Mouse (Mus musculus) spleen, adult 2 months (tissue): ENCODE results near the gene Lrrtm3. TPM values are rescaled to one million over a fixed set of nuclear protein-coding genes. Genes with fewer than 3 reads are reported as not detected.

Experiments used
- DNase-seq, 2 experiments: peaks; one replicate each; pipeline versions ENCODE4 v3.0.0 to v3.0.0-alpha.2; 2012 to 2021; ENCODE audit warnings: low spot score in 2 of 2, low read depth in 1 of 2
- H3K27ac ChIP-seq: fragments of 200-500 bp; 2 replicates; pipeline ENCODE4 v1.5.1; 2012; ENCODE audit warnings: low read length, inconsistent platforms; ENCODE audit not compliant: insufficient read depth
- H3K27me3 ChIP-seq: fragments of 200-500 bp; 2 replicates; pipeline ENCODE4 v1.6.1; 2012; ENCODE audit warnings: mild to moderate bottlenecking, moderate library complexity, low read length, inconsistent platforms; ENCODE audit not compliant: control insufficient read depth, insufficient read depth
- H3K36me3 ChIP-seq: fragments of 200-500 bp; 2 replicates; pipeline ENCODE4 v1.6.1; 2012; ENCODE audit warnings: mild to moderate bottlenecking, low read length, inconsistent platforms; ENCODE audit not compliant: control insufficient read depth, insufficient read depth
- H3K4me1 ChIP-seq: fragments of 200-500 bp; 2 replicates; pipeline ENCODE4 v1.6.1; 2011; ENCODE audit warnings: inconsistent platforms; ENCODE audit not compliant: control insufficient read depth, insufficient read depth, insufficient read length
- H3K4me3 ChIP-seq: fragments of 200-500 bp; 2 replicates; pipeline ENCODE4 v1.5.1; 2011; ENCODE audit warnings: mild to moderate bottlenecking, inconsistent platforms; ENCODE audit not compliant: insufficient read depth, insufficient read length; ENCODE audit errors: extremely low read depth
- CTCF ChIP-seq: fragments of 200-500 bp; IDR thresholded peaks from 2 replicates; pipeline ENCODE4 v1.5.1; 2011; ENCODE audit warnings: mild to moderate bottlenecking, inconsistent platforms; ENCODE audit not compliant: insufficient read depth, insufficient read length, insufficient replicate concordance; ENCODE audit errors: extremely low read depth
- POLR2A ChIP-seq: fragments of 200-500 bp; IDR thresholded peaks from 2 replicates; pipeline ENCODE4 v1.6.1; 2011; ENCODE audit warnings: low read depth, low read length, inconsistent platforms
- WGBS: fragments of 180-500 bp; shearing (Covaris S2); methylation state at CpG from one replicate; pipeline ENCODE4 v1.1.7; 2018; 5-methylcytosine and 5-hydroxymethylcytosine counted together
- polyA plus RNA-seq: library from polyadenylated mRNA; depleted of rRNA; stranded (reverse); fragments of >200 nt; gene quantifications from 2 replicates; pipeline ENCODE4 v1.2.3, GENCODE M21; 2012; rRNA removed

The Lrrtm3 gene
- not detected in 2 replicates for polyA plus RNA-seq

DNA sequence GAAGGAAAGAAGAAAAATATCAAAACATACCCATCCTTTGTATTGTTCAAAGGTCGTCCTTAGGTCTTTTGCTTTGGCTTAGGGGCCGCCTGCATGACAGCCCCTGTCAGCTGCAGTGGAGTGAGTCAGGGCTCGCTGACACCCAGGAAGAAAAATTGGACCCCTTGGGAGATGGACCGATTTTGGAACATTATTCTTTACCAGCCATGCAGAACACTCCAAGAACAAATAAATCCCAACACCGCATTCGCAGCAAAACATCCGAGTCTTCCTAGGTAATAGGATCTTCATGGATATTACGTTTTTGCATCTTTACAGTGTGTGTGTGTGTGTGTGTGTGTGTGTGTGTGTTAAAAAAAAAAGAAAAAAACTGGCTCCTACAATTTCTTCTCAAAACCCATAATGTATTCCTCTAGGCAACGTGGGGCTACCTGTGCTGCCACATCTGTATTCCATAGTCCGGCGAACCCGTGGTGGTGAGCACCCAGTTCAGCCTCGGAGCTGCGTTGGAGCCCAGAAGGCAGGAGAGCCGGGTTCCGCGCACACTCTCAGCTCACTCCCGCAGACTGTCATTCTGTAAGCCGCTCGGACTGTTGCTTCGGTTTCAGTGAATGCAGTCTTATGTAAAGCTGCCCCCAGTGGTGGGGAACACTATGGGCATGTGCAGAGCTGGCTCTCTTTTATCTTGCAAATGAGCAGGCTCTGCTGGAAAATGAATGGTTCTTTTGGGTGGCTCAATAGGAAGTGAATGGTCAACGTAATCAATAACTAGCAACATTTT is at the start of gene Lrrtm3:
Lrrtm3 (minus strand) TSS at position 598 of the 781 bp plus-strand sequence.
- H3K27ac ChIP-seq = no peak within 1 kb of the TSS
- no peak for DNase-seq
- no peaks in the 10 kb centered on the region for H3K27me3 ChIP-seq
- H3K36me3 ChIP-seq = no peaks in the 10 kb centered on the region
- no peaks in the 10 kb centered on the region for H3K4me1 ChIP-seq
- 9% methylated on average over 22 of the region's 22 CpGs for WGBS
- TF ChIP-seq POLR2A (no peak), CTCF (no peak)
- H3K4me3 ChIP-seq = no peak within 1 kb of the TSS

DNA sequence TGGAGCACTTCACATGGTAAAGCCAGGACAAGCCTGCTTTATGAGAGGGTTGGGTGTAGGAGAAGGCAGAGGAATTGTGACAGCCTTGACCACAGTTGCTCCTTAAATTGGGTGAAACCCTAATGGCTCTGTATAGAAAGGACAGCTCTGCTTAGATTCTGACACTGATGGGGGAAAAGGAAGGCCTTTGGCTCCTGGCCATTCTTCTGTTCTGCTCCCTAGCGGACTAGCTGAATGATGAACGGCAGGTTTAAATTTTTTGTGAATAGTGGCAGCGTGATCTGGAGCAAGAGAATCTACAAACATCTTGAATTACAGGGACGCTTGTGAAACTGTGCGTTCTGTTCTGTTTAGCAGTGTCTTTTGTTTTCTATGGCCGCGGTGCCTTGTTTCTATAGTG is 45.4 kb upstream of the Lrrtm3 start:
- H3K27ac ChIP-seq = no peak overlapping the region
- no peaks in the 10 kb centered on the region for H3K4me1 ChIP-seq
- WGBS = 88% methylated on average over 7 of the region's 7 CpGs
- no peak for DNase-seq
- TF ChIP-seq CTCF (no peak), POLR2A (no peak)
- no peaks in the 10 kb centered on the region for H3K36me3 ChIP-seq
- no peak overlapping the region for H3K4me3 ChIP-seq
- no peaks in the 10 kb centered on the region; the same call in 1 of the 2 replicates for H3K27me3 ChIP-seq

DNA sequence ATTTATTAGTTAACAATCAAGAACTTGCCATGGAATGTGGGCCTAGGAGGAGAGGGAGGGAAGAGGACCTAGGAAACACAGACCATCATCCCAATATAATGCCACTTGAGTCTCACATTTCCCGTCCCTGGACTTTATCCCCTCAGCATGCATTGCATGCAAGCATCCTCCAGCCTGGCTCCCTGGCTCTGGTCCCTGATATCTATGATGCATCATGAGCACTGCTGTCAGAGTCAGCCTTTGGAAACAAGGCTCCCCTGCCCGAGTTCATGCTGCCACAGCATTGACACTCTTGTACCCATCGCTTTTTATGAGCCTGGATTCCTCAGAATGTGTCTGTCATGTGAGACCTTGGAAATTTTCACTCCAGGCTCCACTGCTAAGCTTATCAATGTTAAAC is 43.4 kb upstream of the Lrrtm3 start:
- TF ChIP-seq POLR2A (no peak), CTCF (no peak)
- WGBS = 79% methylated on average over 3 of the region's 3 CpGs
- no peaks in the 10 kb centered on the region for H3K4me1 ChIP-seq

DNA sequence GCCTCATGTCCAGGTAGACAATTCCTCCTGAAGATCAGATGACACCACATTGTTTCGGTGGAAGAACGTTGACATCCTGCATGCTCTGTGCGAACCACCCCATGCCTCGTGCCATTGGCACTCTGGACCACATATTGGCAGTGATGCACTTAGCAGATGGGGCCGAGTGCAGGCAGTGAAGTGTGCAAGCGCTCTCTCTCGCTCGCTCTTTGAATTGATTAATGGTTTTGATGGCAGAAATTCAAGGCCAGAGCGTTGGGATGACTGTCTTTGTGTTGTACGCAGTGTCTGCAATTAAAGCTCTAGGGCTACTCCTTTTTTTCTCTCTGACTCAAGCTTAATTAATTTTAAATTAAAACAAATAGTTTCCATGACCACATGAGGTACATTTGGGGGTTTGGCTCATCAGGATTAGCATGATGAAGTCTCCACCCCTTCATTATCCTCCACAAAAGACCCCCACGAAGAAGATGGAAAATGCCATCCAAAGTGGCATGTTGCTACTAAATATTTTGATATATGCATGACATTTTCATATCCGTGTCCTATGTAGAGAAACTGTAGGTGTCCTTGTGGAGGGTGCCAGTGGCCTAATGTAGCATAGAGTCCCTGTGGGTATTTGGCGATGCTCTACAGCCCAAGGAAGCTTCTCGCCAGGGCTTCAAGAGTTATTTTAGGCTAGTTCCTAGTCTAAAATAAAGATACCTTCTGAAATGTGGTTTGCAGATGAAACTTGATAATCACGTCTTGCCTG is 40.5 kb upstream of the Lrrtm3 start:
- DNase-seq = no peak
- no peaks in the 10 kb centered on the region for H3K4me1 ChIP-seq
- H3K27ac ChIP-seq = no peak overlapping the region
- 85% methylated on average over 15 of the region's 15 CpGs for WGBS
- TF ChIP-seq POLR2A = no peak
- no peak for TF ChIP-seq CTCF
- H3K36me3 ChIP-seq = no peaks in the 10 kb centered on the region
- no peaks in the 10 kb centered on the region for H3K27me3 ChIP-seq
- no peak overlapping the region for H3K4me3 ChIP-seq

More for the DNA sequence above, 43.4 kb upstream of the Lrrtm3 start:
- no peak overlapping the region for H3K4me3 ChIP-seq
- H3K36me3 ChIP-seq = no peaks in the 10 kb centered on the region
- no peak for DNase-seq
- no peak overlapping the region for H3K27ac ChIP-seq
- H3K27me3 ChIP-seq = no peaks in the 10 kb centered on the region; the same call in 1 of the 2 replicates

DNA sequence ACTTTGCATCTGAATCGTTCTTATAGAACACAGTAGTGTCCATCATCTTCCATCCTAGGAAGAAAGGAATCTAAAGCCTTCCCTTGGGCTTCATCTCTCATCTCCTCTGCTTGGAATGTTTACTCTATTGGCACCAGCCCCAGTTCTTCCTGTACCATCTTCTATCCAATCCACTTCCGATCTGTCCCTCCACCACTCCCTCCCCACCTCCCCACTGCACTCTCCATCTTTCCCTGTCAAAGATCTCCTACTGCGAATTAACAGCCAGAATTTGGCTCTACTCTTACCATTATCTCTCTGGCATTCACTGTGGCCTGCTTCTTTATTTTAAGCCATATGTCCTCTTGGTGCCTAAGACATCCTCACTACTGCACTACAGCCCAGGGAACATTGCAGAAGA is 28.8 kb upstream of the Lrrtm3 start:
- WGBS = 83% methylated on average over 3 of the region's 3 CpGs
- Histone ChIP-seq H3K4me3 (no peak overlapping the region), H3K4me1 (no peaks in the 10 kb centered on the region), H3K36me3 (no peaks in the 10 kb centered on the region), H3K27me3 (no peaks in the 10 kb centered on the region), H3K27ac (no peak overlapping the region)
- no peak for DNase-seq
- TF ChIP-seq CTCF (no peak), POLR2A (no peak)

DNA sequence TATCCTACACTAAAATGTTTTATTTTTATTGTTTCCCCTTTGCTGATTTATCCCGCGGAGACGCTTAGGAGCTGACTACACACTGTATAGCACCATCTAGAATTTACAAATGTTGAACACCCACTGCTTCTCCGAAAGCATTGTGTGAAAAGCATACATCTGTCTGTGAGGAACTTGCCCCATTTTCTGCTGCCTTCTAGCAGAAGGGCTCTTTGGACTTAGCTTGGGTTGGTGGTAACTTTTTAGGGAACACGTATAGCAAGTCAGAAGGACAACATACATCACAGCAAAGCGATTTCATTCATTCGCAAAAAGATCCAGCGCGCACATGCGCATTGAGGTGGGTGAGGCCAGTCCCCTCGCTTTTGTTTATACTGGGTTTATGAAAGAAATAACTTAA is 25.2 kb upstream of the Lrrtm3 start:
- Histone ChIP-seq H3K36me3 (no peaks in the 10 kb centered on the region), H3K4me1 (no peaks in the 10 kb centered on the region), H3K27me3 (no peaks in the 10 kb centered on the region), H3K4me3 (no peak overlapping the region), H3K27ac (no peak overlapping the region)
- DNase-seq = no peak
- TF ChIP-seq CTCF (no peak), POLR2A (no peak)
- WGBS = 90% methylated on average over 11 of the region's 11 CpGs
